Mouse (Mus musculus): ENCODE results near the gene Slc25a11. TPM values are rescaled to one million over a fixed set of nuclear protein-coding genes. Genes with fewer than 3 reads are reported as not detected.

The Slc25a11 gene
- total RNA-seq, 1 experiment, result 97.4 TPM

DNA sequence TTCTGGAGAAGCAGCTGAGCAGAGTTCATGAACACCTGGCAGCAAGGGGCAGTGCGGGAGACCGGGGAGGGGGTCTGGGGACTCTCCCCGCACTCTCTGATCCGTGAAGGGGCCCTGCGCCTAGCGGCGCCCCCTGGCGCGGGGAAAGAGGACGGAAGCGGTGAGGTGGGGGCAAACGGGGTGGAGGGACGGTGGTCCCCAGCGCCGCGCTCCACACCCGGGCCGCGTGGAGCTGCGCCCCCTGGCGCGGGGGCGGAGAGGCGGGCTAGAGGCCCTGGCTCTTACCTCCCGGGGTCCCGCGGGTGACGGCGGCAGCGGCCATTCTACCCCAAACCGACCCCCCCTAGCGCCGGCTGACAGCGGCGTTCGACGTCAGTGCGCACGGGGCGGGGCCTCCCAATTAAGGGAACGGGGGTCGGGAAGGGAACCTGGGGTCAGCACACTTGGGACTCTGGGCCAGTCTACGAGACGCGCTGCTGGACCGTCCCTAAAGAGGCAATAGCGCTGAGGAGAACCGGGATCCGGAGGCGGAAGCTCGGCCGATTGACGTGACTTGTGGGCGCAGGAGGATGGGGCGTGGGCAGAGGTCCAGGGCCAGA is 40.4 kb upstream of the Slc25a11 start, which contains the start of gene Camta2:
Gene Camta2 (minus strand): TSS at position 505 of the 599 bp plus-strand sequence.
- no peak for DNase-seq (ENCODE audit: low read depth, low spot score)
- in situ Hi-C loops (cut with MboI; ENCODE audit: low sequenced_read_pairs in 2 of 2, unreplicated experiment in 2 of 2), result no loop called here
- Histone ChIP-seq H3K27ac (ENCODE audit: insufficient read depth, low read depth, low read length, poor library complexity, severe bottlenecking) (no peak within 1 kb of the TSS), H3K4me1 (ENCODE audit: control insufficient read depth in 2 of 2, insufficient read depth in 2 of 2, low read length in 2 of 2, poor library complexity in 1 of 2) (peaks cover 1 to 9% of the 10 kb centered on the region in 2 experiments; a peak in 2 of 4 replicates), H3K4me3 (ENCODE audit: insufficient read depth in 1 of 2, low read depth in 1 of 2, low read length in 2 of 2, poor library complexity in 1 of 2, severe bottlenecking in 1 of 2) (peak within 1 kb of the TSS; percentile 83 to 87), H3K9ac (ENCODE audit: insufficient read depth, low read depth, low read length, poor library complexity, severe bottlenecking) (peak within 1 kb of the TSS; percentile 79), H3K36me3 (ENCODE audit: control insufficient read depth, insufficient read depth, low read length, poor library complexity, severe bottlenecking) (peaks cover 6% of the 10 kb centered on the region; the same call in 1 of the 2 replicates), H3K9me3 (ENCODE audit: control insufficient read depth, insufficient read depth, low read depth, low read length) (no peaks in the 10 kb centered on the region)
- no peak for TF ChIP-seq HCFC1 (IDR thresholded peaks at IDR 0.05; ENCODE audit: borderline replicate concordance, insufficient read depth, low read length)
- no peak for TF ChIP-seq ZC3H11A (IDR thresholded peaks at IDR 0.05; ENCODE audit: borderline replicate concordance, low read depth, low read length)
- TF ChIP-seq CHD2 (IDR thresholded peaks at IDR 0.05; ENCODE audit: low read depth, low read length), result no peak
- no peak for TF ChIP-seq ZNF384 (IDR thresholded peaks at IDR 0.05; ENCODE audit: low read depth, low read length)
- no peak for TF ChIP-seq MAFK (IDR thresholded peaks at IDR 0.05; ENCODE audit: insufficient read depth, low read depth, low read length)

DNA sequence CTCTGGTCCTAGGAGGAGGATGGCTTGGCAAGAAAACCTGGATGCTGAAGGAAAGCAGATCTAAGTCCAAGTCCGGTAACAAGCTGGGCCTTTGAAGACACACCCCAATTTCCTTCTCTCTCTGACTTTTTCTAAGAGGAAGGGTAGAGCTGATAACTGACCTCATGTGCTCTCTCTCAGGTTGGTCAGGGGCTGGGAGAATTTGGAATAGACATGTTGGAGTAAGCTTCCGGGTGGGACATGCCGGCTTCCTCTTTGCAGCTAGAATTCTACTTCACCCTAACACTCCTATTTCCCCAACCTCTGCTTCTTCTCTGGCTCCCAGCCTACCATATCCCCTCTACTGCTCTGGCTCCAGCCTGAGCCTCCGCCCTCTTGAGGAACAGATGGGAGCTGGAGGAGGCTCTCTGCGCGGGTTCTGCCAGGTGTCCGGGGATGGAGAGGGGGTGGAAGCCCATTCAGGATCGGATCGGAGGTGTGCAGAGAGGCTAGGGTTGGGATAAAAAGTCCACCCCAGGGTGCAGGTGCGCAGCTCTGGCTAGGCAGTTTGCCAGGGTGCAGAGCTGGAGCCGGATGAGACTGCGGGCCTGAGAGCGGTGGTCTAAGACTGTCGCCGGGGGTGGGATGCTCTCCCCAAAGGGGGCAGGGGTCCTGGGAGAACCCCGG is 39.8 kb upstream of the Slc25a11 start:
- DNase-seq (ENCODE audit: low read depth, low spot score), result no peak
- Histone ChIP-seq H3K4me1 (ENCODE audit: control insufficient read depth in 2 of 2, insufficient read depth in 2 of 2, low read length in 2 of 2, poor library complexity in 1 of 2) (peaks cover 4 to 14% of the 10 kb centered on the region in 2 experiments; a peak in 3 of 4 replicates), H3K4me3 (ENCODE audit: insufficient read depth in 1 of 2, low read depth in 1 of 2, low read length in 2 of 2, poor library complexity in 1 of 2, severe bottlenecking in 1 of 2) (peak overlapping the region; percentile 83 to 87), H3K36me3 (ENCODE audit: control insufficient read depth, insufficient read depth, low read length, poor library complexity, severe bottlenecking) (peaks cover 6% of the 10 kb centered on the region; the same call in 1 of the 2 replicates), H3K27ac (ENCODE audit: insufficient read depth, low read depth, low read length, poor library complexity, severe bottlenecking) (no peak overlapping the region), H3K9ac (ENCODE audit: insufficient read depth, low read depth, low read length, poor library complexity, severe bottlenecking) (peak overlapping the region; percentile 79), H3K9me3 (ENCODE audit: control insufficient read depth, insufficient read depth, low read depth, low read length) (no peaks in the 10 kb centered on the region)
- in situ Hi-C loops (cut with MboI; ENCODE audit: low sequenced_read_pairs in 2 of 2, unreplicated experiment in 2 of 2), result no loop called here
- TF ChIP-seq HCFC1 (IDR thresholded peaks at IDR 0.05; ENCODE audit: borderline replicate concordance, insufficient read depth, low read length) (no peak), CHD2 (IDR thresholded peaks at IDR 0.05; ENCODE audit: low read depth, low read length) (no peak), MAFK (IDR thresholded peaks at IDR 0.05; ENCODE audit: insufficient read depth, low read depth, low read length) (no peak), ZC3H11A (IDR thresholded peaks at IDR 0.05; ENCODE audit: borderline replicate concordance, low read depth, low read length) (no peak)

DNA sequence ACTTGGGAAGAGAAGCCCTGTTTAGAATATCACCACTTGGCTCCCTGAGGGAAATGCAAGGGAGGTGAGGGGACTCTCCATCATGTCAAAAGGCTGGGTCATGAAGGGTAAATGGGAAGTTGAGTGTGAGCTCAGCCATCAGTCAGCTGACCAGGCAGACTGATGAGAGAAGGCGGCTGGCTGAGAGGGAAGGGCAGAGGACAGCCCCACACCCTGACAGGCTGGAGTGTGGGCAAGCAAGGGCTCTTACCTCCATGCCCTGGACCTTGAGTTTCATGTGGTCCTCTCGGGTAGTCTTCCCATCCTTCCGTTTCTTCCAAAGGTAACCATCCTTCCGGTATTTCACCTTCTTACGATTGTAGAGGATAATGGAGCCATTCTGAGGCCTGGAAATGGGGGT is 36.4 kb upstream of the Slc25a11 start:
- TF ChIP-seq ZNF384 (IDR thresholded peaks at IDR 0.05; ENCODE audit: low read depth, low read length), result no peak
- TF ChIP-seq CHD2 (IDR thresholded peaks at IDR 0.05; ENCODE audit: low read depth, low read length), result no peak
- no peak for TF ChIP-seq HCFC1 (IDR thresholded peaks at IDR 0.05; ENCODE audit: borderline replicate concordance, insufficient read depth, low read length)
- TF ChIP-seq MAFK (IDR thresholded peaks at IDR 0.05; ENCODE audit: insufficient read depth, low read depth, low read length), result no peak
- TF ChIP-seq ZC3H11A (IDR thresholded peaks at IDR 0.05; ENCODE audit: borderline replicate concordance, low read depth, low read length), result no peak
- DNase-seq (ENCODE audit: low read depth, low spot score), result no peak
- Histone ChIP-seq H3K4me1 (ENCODE audit: control insufficient read depth in 2 of 2, insufficient read depth in 2 of 2, low read length in 2 of 2, poor library complexity in 1 of 2) (peaks cover 5 to 24% of the 10 kb centered on the region in 2 experiments; a peak in 3 of 4 replicates), H3K36me3 (ENCODE audit: control insufficient read depth, insufficient read depth, low read length, poor library complexity, severe bottlenecking) (peaks cover 6% of the 10 kb centered on the region; the same call in 1 of the 2 replicates), H3K4me3 (ENCODE audit: insufficient read depth in 1 of 2, low read depth in 1 of 2, low read length in 2 of 2, poor library complexity in 1 of 2, severe bottlenecking in 1 of 2) (no peak overlapping the region), H3K9ac (ENCODE audit: insufficient read depth, low read depth, low read length, poor library complexity, severe bottlenecking) (no peak overlapping the region), H3K27ac (ENCODE audit: insufficient read depth, low read depth, low read length, poor library complexity, severe bottlenecking) (no peak overlapping the region), H3K9me3 (ENCODE audit: control insufficient read depth, insufficient read depth, low read depth, low read length) (no peaks in the 10 kb centered on the region)
- in situ Hi-C loops (cut with MboI; ENCODE audit: low sequenced_read_pairs in 2 of 2, unreplicated experiment in 2 of 2), result no loop called here

DNA sequence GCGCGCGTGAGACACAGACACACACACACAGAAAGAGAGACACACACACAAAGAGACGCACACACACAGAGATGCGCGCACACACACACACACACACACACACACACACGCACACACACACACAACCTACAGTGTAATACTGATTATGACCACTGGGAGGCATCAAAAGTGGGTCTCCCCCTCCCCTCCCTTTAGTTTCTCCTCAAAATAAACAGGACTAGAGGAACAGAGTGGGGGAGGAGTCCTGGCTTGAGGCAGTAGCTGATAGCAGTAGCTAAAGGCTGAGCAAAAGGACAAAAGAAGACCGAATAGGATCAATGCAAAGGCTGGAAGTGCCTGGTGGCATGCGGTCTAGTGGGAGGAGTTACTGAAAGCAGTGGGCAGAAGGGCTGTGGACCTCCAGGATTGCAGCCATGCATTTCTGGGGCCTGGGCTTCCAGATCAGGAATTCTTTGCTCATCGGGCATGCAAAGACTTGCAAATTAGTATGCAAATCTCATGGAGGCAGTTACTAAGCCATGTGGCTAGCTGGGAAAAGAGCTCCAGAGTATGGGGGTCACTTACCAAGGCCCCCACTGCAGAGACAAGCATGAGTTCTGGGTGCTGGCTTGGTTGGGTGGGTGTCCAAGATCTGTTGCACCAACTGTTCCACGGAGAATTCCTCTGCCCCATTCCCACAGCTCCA is 34.8 kb upstream of the Slc25a11 start:
- Histone ChIP-seq H3K27ac (ENCODE audit: insufficient read depth, low read depth, low read length, poor library complexity, severe bottlenecking) (peak overlapping the region; percentile 50; the same call in 1 of the 2 replicates), H3K36me3 (ENCODE audit: control insufficient read depth, insufficient read depth, low read length, poor library complexity, severe bottlenecking) (peaks cover 6% of the 10 kb centered on the region; the same call in 1 of the 2 replicates), H3K9ac (ENCODE audit: insufficient read depth, low read depth, low read length, poor library complexity, severe bottlenecking) (0 out of 2 replicates have a peak overlapping the region, but pooled peaks have one; percentile 69), H3K4me3 (ENCODE audit: insufficient read depth in 1 of 2, low read depth in 1 of 2, low read length in 2 of 2, poor library complexity in 1 of 2, severe bottlenecking in 1 of 2) (0 out of 4 replicates have a peak overlapping the region, but pooled peaks of 1 of the 2 experiments have one; percentile 0), H3K4me1 (ENCODE audit: control insufficient read depth in 2 of 2, insufficient read depth in 2 of 2, low read length in 2 of 2, poor library complexity in 1 of 2) (peaks cover 5 to 24% of the 10 kb centered on the region in 2 experiments; a peak in 3 of 4 replicates), H3K9me3 (ENCODE audit: control insufficient read depth, insufficient read depth, low read depth, low read length) (no peaks in the 10 kb centered on the region)
- TF ChIP-seq ZC3H11A (IDR thresholded peaks at IDR 0.05; ENCODE audit: borderline replicate concordance, low read depth, low read length) (no peak), CHD2 (IDR thresholded peaks at IDR 0.05; ENCODE audit: low read depth, low read length) (no peak), MAFK (IDR thresholded peaks at IDR 0.05; ENCODE audit: insufficient read depth, low read depth, low read length) (no peak), ZNF384 (IDR thresholded peaks at IDR 0.05; ENCODE audit: low read depth, low read length) (no peak), HCFC1 (IDR thresholded peaks at IDR 0.05; ENCODE audit: borderline replicate concordance, insufficient read depth, low read length) (no peak)
- DNase-seq (ENCODE audit: low read depth, low spot score), result peak; percentile 85
- in situ Hi-C loops (cut with MboI; ENCODE audit: low sequenced_read_pairs in 2 of 2, unreplicated experiment in 2 of 2), result no loop called here
